Mouse (Mus musculus): ENCODE measurements around the gene Tbc1d9b. TPM values are rescaled to one million over a fixed set of nuclear protein-coding genes. Genes with fewer than 3 reads are reported as not detected.

Tbc1d9b gene
- polyA plus RNA-seq, 1 experiment from 2014 or later, result 13.1 TPM

DNA sequence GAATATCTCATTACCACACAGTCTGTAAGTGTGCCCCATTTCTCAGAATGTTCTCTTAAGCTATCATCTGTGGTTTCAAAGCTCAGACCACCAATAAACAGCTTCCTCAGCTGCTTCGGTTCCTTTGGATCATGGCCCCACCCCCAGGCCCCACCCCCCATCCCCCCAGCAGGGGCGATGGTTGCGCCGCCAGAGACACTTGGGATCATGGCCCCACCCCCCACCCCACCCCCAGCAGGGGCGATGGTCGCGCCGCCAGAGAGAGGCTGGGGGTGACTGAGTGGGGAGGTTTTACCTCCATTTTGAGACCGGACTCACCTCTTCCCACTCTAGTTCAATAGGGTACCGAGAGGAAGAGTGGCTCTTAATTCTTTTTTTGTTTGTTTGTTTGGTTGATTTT, 3.4 kb upstream of the Tbc1d9b start:
- peaks cover 22% of the 10 kb centered on the region for H3K4me1 ChIP-seq (ENCODE audit: control insufficient read depth, low read depth, low read length)
- no peak overlapping the region for H3K27ac ChIP-seq (ENCODE audit: low read length)
- H3K9ac ChIP-seq (ENCODE audit: low read depth, low read length), result peak overlapping the region; percentile 38; the same call in 1 of the 2 replicates
- ATAC-seq (ENCODE audit: low read depth), result no peak
- H3K9me3 ChIP-seq (replicated peaks; ENCODE audit: control insufficient read depth, low read length), result no peaks in the 10 kb centered on the region
- H3K4me2 ChIP-seq (ENCODE audit: low read depth, low read length), result peak overlapping the region; percentile 62
- H3K36me3 ChIP-seq (ENCODE audit: control insufficient read depth, insufficient read depth), result no peaks in the 10 kb centered on the region
- no peaks in the 10 kb centered on the region for H3K27me3 ChIP-seq (ENCODE audit: control insufficient read depth, insufficient read depth, low read depth, low read length)
- H3K4me3 ChIP-seq (ENCODE audit: low read depth, low read length), result peak overlapping the region; percentile 32
- WGBS (ENCODE audit: insufficient replicate concordance), result 5% methylated on average over 10 of the region's 10 CpGs

DNA sequence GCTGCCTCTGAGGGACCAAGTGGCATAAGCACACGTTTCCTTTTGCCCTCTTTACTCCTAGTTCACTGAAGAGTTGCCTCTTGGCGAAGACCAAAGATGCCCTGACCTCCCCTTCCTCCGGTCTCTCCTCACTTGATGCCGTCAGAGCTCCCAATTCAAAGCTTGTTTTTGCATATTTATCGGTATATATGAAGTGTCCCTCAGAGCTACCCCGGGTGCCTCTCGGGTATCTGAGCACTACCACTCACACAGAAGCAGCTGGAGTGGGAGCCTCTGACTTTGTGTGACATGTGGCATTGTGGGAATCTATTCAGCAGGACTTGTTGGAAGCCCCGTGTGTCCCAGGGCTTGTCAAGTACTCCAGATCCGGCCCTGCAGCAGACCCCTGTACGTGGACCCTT, 605 bp downstream of the Tbc1d9b start:
- peak overlapping the region; percentile 93 for H3K4me2 ChIP-seq (ENCODE audit: low read depth, low read length)
- peak overlapping the region; percentile 74 for H3K27ac ChIP-seq (ENCODE audit: low read length)
- ATAC-seq (ENCODE audit: low read depth), result no peak
- peak overlapping the region; percentile 95 for H3K9ac ChIP-seq (ENCODE audit: low read depth, low read length)
- no peaks in the 10 kb centered on the region for H3K9me3 ChIP-seq (replicated peaks; ENCODE audit: control insufficient read depth, low read length)
- H3K4me1 ChIP-seq (ENCODE audit: control insufficient read depth, low read depth, low read length), result peaks cover 34% of the 10 kb centered on the region
- H3K36me3 ChIP-seq (ENCODE audit: control insufficient read depth, insufficient read depth), result peaks cover 6% of the 10 kb centered on the region; the same call in 1 of the 2 replicates
- 7% methylated on average over 10 of the region's 10 CpGs for whole genome bisulfite sequencing (ENCODE audit: insufficient replicate concordance)
- peak overlapping the region; percentile 83 for H3K4me3 ChIP-seq (ENCODE audit: low read depth, low read length)
- no peaks in the 10 kb centered on the region for H3K27me3 ChIP-seq (ENCODE audit: control insufficient read depth, insufficient read depth, low read depth, low read length)

DNA sequence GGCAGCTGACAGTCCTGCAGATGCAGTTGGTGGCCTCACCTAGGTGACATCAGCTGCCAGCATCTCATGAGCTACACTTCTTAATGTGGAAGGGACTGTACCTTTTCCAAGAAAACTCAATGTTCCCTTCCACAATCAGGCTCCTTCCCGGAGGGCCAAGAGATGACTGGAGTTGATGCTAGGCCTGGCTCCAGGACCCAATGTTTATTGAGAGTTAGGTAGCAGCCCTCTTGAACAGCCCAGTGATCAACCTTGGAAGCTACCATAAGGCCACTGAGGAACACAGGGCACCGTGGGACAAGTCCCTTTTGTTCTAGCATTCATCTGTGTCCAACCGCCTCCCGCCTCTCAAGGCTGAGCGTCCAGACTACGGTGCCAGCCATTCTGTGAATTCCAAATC, 1.1 kb downstream of the Tbc1d9b start:
- Histone ChIP-seq H3K4me2 (ENCODE audit: low read depth, low read length) (peak overlapping the region; percentile 93), H3K9me3 (replicated peaks; ENCODE audit: control insufficient read depth, low read length) (no peaks in the 10 kb centered on the region), H3K4me3 (ENCODE audit: low read depth, low read length) (peak overlapping the region; percentile 83), H3K4me1 (ENCODE audit: control insufficient read depth, low read depth, low read length) (peaks cover 34% of the 10 kb centered on the region), H3K9ac (ENCODE audit: low read depth, low read length) (peak overlapping the region; percentile 95), H3K27ac (ENCODE audit: low read length) (no peak overlapping the region), H3K36me3 (ENCODE audit: control insufficient read depth, insufficient read depth) (peaks cover 6% of the 10 kb centered on the region; the same call in 1 of the 2 replicates), H3K27me3 (ENCODE audit: control insufficient read depth, insufficient read depth, low read depth, low read length) (no peaks in the 10 kb centered on the region)
- ATAC-seq (ENCODE audit: low read depth), result no peak
- 78% methylated on average over 6 of the region's 6 CpGs for WGBS (ENCODE audit: insufficient replicate concordance)

DNA sequence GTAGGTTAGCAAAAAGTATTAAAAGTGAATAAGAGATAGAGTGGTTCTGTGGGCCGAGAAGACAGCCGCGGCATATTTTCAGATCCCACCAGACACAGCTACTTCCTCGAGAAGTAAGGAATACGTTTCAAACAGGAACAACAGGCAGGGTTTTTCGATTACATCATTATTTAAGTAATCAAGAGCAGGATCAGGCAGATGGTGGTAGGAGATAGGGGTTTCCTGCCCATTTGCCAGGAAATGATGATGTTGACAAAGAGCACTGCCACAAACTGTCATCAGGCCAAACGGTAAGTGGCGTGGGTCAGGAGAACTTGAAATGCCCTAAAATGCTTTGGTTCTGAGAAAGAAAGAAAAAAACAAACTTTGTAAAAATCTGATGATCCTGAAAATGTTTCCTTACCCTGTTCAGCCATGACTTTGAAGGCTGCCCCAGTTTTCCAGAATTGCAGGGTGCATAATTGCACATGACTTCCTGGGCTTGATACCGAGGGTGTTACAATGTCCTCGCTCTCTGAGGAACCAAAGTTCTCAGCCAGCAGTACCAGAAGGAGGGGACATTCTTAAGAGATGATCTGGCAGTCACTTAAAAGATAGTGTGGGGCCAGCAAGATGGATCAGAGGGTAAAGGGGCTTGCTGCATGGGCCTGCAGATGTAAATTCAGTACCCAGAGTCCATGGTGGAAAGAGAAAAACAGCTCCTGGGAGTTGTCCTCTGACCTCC, 3.1 kb downstream of the Tbc1d9b start:
- Histone ChIP-seq H3K9ac (ENCODE audit: low read depth, low read length) (no peak overlapping the region), H3K36me3 (ENCODE audit: control insufficient read depth, insufficient read depth) (peaks cover 6% of the 10 kb centered on the region; the same call in 1 of the 2 replicates), H3K4me3 (ENCODE audit: low read depth, low read length) (no peak overlapping the region), H3K4me2 (ENCODE audit: low read depth, low read length) (peak overlapping the region; percentile 14; the same call in 1 of the 2 replicates), H3K9me3 (replicated peaks; ENCODE audit: control insufficient read depth, low read length) (no peaks in the 10 kb centered on the region), H3K27me3 (ENCODE audit: control insufficient read depth, insufficient read depth, low read depth, low read length) (no peaks in the 10 kb centered on the region), H3K27ac (ENCODE audit: low read length) (peak overlapping the region; percentile 45; the same call in 1 of the 2 replicates), H3K4me1 (ENCODE audit: control insufficient read depth, low read depth, low read length) (peaks cover 30% of the 10 kb centered on the region)
- WGBS (ENCODE audit: insufficient replicate concordance), result 13% methylated on average over 10 of the region's 10 CpGs
- no peak for ATAC-seq (ENCODE audit: low read depth)

DNA sequence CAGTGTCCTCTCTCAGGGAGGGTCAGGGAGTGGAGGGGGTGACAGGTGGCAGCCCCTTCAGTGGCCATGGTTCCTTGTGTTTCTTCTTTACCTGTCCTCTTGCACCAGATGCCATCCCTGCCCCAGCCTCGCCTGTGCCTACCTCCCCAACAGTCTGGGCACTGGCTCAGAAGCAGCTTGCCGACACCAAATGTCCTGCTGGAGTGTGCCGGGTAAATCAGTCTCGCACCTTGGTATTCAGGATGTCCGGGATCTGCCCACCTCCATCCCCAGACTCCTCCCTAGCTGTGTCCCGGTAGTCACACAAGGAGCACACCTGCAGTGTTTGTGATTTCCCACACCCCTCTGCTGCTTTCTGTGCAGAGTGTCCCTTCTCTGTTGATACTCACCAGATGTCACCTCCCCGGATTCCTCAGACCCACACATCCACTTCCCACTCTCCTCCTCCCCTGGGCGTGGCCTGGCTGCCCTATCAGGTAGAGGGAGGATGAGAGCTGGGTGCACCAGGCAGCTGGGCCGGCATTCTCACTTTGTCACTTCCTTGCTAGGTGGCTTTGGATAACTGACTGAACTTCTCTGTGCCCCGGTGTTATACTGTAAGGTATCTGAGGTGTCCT, 7.1 kb downstream of the Tbc1d9b start:
- no peak overlapping the region for H3K4me2 ChIP-seq (ENCODE audit: low read depth, low read length)
- no peak overlapping the region for H3K9ac ChIP-seq (ENCODE audit: low read depth, low read length)
- H3K4me3 ChIP-seq (ENCODE audit: low read depth, low read length), result no peak overlapping the region
- peaks cover 14% of the 10 kb centered on the region for H3K4me1 ChIP-seq (ENCODE audit: control insufficient read depth, low read depth, low read length)
- WGBS (ENCODE audit: insufficient replicate concordance), result 56% methylated on average over 10 of the region's 10 CpGs
- peaks cover 11% of the 10 kb centered on the region for H3K36me3 ChIP-seq (ENCODE audit: control insufficient read depth, insufficient read depth)
- H3K9me3 ChIP-seq (replicated peaks; ENCODE audit: control insufficient read depth, low read length), result no peaks in the 10 kb centered on the region
- no peak overlapping the region for H3K27ac ChIP-seq (ENCODE audit: low read length)
- ATAC-seq (ENCODE audit: low read depth), result 0 out of 2 replicates have a peak, but pooled peaks have one; percentile 12
- H3K27me3 ChIP-seq (ENCODE audit: control insufficient read depth, insufficient read depth, low read depth, low read length), result no peaks in the 10 kb centered on the region

DNA sequence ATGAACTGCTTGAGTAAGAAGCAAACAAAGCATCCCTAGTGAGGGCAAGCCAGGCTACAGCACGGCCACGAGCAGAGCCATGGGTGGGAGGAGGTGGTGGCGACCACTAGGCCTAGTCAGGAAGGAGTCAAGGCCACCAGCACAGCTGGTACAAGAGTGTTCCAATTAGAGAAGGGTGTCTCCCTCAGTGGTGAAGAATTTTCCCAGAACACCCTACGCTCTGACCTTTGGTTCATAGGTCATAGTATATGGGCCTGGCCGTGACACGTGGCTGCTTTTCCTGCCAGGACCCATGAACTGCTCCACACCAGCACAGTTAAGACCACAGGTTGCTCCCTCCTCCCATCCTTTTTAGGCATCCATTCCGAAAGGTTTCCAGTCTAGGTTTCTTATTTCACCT, 8.4 kb downstream of the Tbc1d9b start:
- Histone ChIP-seq H3K36me3 (ENCODE audit: control insufficient read depth, insufficient read depth) (peaks cover 11% of the 10 kb centered on the region), H3K9me3 (replicated peaks; ENCODE audit: control insufficient read depth, low read length) (no peaks in the 10 kb centered on the region), H3K4me2 (ENCODE audit: low read depth, low read length) (no peak overlapping the region), H3K27ac (ENCODE audit: low read length) (no peak overlapping the region), H3K9ac (ENCODE audit: low read depth, low read length) (no peak overlapping the region), H3K4me3 (ENCODE audit: low read depth, low read length) (no peak overlapping the region), H3K4me1 (ENCODE audit: control insufficient read depth, low read depth, low read length) (peaks cover 4% of the 10 kb centered on the region), H3K27me3 (ENCODE audit: control insufficient read depth, insufficient read depth, low read depth, low read length) (no peaks in the 10 kb centered on the region)
- 72% methylated on average over 7 of the region's 7 CpGs for WGBS (ENCODE audit: insufficient replicate concordance)
- peak; percentile 77 for ATAC-seq (ENCODE audit: low read depth)

DNA sequence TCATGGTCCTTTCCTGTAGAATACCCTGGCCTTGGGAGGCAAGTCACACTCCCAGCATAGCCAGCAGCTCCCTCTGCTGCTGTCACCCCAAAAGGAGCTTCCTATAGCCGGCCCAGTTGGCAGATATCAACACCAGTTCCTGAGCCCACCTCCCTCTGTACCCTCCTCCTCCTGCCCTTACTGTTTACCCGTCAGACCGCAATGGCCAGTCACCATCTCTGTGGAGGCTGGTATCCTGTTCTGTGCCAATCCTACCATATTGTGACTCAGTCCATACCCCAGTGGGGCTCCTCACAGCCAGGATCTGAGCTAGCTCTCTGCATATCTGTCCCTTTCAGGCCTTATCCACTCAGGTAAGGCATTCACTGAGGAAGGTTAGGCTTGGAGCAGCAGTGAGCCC, 14.3 kb downstream of the Tbc1d9b start:
- no peak for ATAC-seq (ENCODE audit: low read depth)
- Histone ChIP-seq H3K4me1 (ENCODE audit: control insufficient read depth, low read depth, low read length) (peaks cover 5% of the 10 kb centered on the region), H3K27me3 (ENCODE audit: control insufficient read depth, insufficient read depth, low read depth, low read length) (no peaks in the 10 kb centered on the region), H3K9ac (ENCODE audit: low read depth, low read length) (no peak overlapping the region), H3K4me3 (ENCODE audit: low read depth, low read length) (no peak overlapping the region), H3K27ac (ENCODE audit: low read length) (no peak overlapping the region), H3K9me3 (replicated peaks; ENCODE audit: control insufficient read depth, low read length) (no peaks in the 10 kb centered on the region), H3K36me3 (ENCODE audit: control insufficient read depth, insufficient read depth) (peaks cover 18% of the 10 kb centered on the region), H3K4me2 (ENCODE audit: low read depth, low read length) (no peak overlapping the region)
- 85% methylated on average over 3 of the region's 3 CpGs for WGBS (ENCODE audit: insufficient replicate concordance)

DNA sequence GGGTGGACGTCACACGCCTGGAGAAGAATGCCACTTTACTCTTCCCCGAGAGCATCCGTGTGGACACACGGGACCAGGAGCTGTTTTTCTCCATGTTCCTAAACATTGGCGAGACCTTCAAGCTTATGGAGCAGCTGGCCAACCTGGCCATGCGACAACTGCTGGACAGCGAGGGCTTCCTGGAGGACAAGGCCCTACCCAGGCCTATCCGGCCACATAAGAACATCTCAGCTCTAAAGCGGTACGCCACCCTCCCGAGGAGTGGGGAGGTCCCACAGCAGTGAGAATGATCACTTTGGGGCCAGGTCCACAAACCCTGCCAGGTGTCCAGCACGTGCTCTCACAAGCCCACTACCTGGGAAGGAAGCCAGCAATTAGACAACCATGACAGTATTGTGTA, 14.9 kb downstream of the Tbc1d9b start:
- no peaks in the 10 kb centered on the region for H3K9me3 ChIP-seq (replicated peaks; ENCODE audit: control insufficient read depth, low read length)
- no peak overlapping the region for H3K27ac ChIP-seq (ENCODE audit: low read length)
- no peak overlapping the region for H3K9ac ChIP-seq (ENCODE audit: low read depth, low read length)
- H3K27me3 ChIP-seq (ENCODE audit: control insufficient read depth, insufficient read depth, low read depth, low read length), result no peaks in the 10 kb centered on the region
- H3K4me2 ChIP-seq (ENCODE audit: low read depth, low read length), result no peak overlapping the region
- 77% methylated on average over 13 of the region's 13 CpGs for WGBS (ENCODE audit: insufficient replicate concordance)
- no peak for ATAC-seq (ENCODE audit: low read depth)
- H3K4me1 ChIP-seq (ENCODE audit: control insufficient read depth, low read depth, low read length), result peaks cover 5% of the 10 kb centered on the region
- peaks cover 19% of the 10 kb centered on the region for H3K36me3 ChIP-seq (ENCODE audit: control insufficient read depth, insufficient read depth)
- no peak overlapping the region for H3K4me3 ChIP-seq (ENCODE audit: low read depth, low read length)
